Mouse (Mus musculus) brain, embryonic 18.5 days (tissue): ENCODE data around the gene Slc1a5.
A peak's percentile ranks its signal among the peaks of the same experiment; 100 is the strongest.

Experiments used
- DNase-seq: peaks from one replicate; pipeline ENCODE4 v3.0.0-alpha.2; 2012; ENCODE audit warnings: low read depth, low spot score

The Slc1a5 gene

DNA sequence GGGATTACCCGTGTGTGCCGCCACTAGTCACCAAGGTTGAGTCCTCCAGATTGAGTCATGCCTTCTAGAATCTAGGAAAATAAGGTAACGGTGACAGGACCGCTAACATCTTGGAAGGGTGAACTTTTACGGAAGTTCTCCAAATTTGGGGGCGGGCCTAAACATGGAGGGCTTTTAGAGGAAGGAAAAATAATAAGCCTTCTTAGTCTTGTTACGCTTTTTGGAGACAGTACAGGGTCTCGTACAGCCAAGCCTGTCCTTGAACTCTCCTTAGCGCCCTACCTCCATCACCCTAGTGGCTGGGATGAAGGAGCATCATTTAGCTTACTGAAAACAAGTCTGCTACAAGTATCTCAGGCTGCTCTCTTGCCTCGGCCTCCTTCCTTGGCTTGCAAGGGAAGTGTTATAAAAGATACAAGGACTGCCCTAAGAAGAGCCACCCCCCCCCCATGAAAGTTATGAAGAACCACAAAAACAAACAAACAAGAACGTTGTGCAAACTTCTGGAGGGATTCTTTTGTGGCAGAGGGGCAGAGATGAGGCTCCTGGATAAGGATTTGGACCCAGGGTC, 1.5 kb downstream of the Slc1a5 start:
- no peak for DNase-seq

DNA sequence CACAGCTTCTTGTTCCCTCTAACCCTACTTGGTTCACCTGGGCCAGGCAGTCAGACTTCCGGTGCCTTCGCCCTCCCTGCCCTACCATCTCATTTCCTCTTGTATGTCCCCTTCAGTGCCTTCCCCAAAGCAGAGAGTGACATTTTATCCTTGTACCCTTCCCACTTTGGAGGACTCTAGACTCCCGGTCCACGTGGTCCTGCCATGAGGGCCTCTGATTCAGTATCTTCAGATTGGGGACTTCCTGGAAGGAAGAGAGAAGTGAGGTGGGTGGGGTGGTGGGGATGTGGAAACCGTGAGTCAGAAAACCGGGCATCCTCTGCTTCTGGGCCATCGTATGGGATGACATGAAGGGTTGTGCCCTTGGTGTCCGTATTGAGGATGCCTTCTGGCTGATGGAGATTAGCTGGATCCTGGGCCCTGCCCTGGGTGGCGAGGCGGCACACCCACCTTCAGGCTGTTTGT, 2.1 kb downstream of the Slc1a5 start:
- no peak for DNase-seq

DNA sequence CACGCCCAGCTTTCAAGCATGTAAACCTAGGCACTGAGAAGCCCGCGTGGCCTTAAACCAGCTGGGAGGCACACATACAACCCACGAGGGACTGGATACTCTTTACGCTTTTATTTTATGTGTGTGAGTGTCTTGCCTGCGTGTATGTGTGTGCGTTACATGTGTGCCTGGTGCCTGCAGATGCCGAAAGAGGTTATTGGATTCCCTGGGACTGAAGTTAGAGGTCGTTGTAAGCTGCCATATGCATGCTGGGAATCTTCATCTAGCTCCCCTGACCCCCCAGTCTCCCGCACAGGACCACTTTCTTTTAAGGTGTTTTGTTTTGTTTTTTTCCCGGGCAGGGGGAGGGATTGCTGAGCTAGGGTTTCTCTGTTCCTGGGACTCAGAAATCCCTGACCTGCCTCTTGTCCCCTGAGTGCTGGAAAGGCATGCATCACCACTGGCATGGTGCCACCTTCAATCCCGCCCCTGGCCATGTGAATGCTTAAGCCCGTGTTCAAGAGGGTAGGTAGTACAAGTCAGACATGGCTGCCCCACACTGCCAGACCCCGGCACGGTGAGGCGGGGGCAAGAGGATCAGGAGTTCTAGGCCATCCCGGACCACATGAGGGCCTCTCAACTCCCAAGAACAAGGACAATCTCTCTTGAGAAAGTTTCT, 2.7 kb downstream of the Slc1a5 start:
- DNase-seq, result no peak

DNA sequence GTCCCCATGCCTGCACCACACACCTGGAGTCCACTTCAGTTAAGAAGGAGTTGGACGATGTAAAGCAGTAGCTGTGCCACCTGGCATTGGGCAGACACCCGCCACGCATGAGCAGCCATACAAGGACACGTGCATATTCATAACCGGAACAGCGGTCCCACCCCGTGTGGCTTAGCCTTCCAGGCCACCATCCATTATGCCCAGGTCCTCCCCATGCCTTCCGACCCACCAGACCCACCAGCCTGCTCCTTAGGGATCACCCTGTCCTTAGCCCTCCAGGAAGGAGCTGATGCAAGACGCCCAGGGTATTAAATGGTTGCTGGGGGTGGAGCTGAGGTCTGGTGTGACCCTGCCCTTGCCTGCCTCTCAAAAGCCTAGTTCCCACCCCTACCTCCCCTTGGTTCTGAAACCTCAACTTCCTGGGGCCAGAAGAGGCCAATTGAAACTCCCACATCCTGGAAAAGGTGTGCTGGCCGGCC, 3.4 kb downstream of the Slc1a5 start:
- no peak for DNase-seq

DNA sequence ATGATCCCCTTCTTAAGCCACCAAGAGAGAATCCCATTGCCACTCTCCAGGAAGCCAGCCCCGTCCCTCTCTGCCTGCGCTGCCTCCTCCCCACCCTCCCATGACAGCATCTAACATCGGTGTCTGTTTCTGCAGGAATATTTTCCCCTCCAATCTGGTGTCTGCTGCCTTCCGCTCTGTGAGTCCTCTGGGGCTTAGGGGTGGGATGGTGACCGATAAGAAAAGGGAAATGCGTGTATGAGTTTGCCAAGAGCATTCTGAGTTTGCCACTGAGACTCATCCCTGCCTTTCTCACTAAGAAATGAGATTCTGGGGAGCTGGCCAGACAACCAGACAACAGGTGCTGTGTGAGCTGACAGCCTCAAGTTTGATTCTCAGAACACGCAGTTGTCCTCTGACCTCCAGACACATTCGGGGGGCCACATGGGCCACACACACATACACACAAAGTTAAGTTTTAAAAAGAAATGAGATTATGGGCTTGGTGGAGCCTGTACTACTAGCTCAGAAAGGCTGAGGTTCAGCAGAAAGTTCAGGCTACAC, 4.5 kb downstream of the Slc1a5 start:
- DNase-seq, result no peak

DNA sequence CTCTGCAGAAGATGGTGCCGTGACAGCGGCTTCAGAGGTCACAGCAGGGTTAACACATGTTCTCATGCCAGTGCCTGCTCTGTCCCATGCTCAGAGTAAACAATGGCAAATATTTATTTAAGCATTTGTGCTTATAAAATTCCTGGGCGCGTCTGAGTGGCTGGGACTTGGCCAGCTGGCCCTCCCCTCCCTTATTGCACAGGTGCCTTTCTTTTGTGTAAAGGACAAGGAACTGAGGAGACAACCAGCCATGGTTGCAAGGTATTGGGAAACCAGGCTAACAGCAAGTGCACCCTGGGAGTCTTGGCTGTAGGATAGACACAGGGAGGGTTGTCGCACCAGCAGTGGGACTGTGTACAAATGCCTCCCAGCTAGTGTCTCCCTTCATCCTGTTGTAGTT, 11.2 kb downstream of the Slc1a5 start:
- no peak for DNase-seq

DNA sequence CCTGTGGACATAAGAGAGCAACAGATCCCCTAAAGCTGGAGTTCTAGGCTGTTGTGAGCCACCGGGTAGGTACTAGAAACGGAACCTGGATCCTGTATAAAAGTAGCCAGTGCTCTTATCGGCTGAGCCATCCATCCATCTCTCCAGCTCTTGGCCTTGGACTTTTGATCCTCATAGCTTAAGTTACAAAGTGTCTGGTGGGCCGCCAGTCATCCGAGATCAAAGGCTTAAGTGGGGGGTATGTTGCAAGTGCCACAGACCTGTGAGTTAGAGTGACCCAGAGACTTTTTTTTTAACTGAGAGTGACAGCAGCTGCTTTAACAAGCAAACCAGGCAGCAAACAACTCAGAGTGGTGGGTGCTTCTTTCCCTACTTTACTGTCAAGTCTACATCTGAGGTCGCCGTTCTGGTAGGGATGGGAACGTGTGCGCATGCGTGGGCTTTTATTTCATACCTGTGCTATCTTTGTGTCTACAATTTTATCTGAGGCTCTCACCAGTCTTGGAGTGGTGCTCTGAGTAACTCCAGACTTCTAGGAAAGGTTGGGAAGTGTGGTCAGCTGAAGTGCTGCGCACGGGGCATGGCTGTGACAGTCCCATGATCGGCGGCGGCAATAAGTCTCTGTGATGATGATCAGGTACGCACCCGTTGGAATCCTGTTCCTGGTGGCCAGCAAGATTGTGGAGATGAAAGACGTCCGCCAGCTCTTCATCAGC, 12.0 kb downstream of the Slc1a5 start:
- DNase-seq, result no peak

DNA sequence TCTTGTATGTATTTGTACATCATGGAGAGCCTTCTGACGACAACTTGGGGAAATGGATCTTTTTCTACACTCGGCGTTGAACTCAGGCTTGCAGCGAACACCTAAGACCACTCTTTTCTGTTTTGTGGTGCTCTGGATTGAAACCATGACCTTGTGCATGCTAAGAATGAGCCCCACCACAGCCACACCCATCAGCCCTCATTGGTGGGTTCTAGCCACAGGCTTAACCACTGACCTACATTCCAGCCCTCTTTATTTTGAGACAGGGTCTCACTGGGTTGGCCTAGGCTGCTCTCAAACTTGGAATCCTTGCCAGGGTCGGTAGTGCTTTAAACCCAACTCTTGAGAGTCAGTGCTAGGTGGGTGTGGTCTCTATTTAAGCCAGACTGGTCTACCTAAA, 13.7 kb downstream of the Slc1a5 start:
- no peak for DNase-seq

DNA sequence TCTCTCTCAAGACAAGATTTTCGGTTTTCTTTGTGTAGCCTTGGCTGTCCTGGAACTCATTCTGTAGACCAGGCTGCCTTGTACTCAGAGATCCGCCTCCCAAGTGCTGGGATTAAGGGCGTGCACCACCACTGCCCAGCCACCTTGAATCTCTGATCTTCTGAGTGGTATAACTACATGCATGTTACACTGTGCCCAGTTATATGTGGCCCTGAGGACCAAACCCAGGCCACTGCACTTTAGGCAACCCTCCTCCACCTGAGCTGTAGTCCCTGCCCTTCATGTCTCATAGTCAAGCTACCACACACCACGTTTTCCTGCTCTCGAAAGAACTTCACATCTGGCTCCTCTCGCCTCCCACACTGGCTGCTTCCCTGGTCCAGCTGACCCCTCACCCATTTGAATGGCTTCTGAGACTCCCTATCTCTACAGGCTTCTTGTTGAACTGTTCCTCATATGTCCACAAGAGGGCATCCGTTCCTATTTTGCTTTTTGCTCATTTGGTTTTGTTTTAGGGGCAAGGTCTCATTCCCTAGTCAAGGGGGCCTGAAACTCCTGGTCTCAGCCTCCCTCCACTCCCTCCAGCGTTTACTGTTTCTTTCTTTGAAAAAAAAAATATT, 23.4 kb downstream of the Slc1a5 start:
- no peak for DNase-seq

DNA sequence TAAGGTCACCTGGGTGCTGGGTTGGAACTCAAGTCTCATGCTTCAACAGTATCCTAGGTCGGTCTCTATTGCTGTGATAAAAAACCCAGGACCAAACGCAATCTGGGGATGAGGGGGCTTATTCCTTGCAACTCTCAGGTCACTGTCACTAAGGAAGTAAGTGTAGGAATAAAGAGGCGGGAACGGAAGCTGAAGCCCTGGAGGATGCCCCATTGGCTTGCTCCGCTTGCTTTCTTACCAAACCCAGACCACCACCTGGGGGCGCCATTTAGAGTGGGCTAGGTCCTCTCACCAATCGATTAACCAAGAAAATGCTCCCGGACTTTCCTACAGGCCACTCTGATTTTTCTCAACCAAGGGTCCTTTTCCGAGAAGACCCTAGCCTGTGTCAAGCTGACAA, 26.8 kb downstream of the Slc1a5 start:
- no peak for DNase-seq

DNA sequence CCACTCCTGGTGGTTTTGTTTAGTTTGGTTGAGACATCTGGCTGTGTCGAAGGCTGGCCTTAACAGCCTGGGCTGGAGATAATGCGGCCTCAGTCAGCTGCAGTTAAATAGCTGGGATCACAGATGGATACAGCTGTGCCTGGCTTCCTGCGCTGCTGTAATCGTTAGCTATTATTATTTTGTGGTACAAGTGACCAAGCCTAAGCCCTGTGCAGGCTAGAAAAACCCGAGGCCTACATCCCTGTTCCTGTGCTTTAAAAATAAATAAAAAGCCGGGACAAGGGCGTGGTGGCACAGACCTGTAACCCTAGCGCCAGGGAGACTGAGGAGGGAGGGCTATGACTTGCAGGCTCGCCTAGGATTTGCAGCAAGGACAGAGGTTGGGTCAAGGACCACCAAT, 27.5 kb downstream of the Slc1a5 start:
- no peak for DNase-seq

DNA sequence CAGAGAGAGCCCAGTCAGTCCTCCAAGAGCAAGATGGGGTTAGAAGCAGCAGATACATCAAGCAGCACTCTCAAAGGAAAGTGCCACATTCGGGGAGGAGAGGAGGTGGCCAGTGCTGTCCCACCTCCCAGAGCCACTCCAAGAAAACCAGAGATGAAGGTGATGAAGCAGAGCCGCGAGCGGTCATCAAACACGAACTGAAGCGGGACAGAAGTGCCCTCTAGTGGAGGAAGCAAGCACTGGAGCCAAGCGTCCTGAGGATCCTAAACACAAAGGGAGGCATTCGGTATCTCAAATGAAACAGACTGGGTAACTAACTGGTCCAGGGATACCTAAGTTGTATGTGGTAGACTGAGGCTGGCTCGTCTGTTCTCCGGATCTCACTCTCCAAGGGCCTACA, 28.6 kb downstream of the Slc1a5 start:
- no peak for DNase-seq

DNA sequence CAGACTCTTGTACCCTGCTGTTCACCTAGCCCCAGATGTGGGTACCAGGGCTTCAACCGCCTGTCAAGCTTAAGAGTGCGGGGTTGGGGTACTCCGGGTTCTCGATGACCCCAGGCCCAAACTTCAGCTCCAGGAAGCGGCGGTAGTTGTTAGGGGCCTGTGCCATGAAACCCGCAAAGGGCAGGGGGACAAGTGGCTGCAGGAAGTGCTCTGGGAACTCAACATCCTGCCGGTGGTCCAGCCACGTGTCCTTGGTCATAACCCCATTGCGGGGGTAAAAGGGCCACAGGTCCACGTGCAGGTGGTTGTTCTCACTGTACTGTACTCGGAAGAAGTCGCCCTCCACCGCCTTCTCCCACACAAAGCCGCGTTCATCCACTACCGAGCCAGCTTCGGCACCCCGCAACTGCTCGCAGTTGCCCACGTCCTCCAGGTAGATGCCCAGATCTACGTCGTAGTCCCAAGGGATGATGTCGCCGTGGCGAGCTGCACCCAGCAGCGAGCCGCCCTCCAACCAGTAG, 29.3 kb downstream of the Slc1a5 start:
- DNase-seq, result no peak

DNA sequence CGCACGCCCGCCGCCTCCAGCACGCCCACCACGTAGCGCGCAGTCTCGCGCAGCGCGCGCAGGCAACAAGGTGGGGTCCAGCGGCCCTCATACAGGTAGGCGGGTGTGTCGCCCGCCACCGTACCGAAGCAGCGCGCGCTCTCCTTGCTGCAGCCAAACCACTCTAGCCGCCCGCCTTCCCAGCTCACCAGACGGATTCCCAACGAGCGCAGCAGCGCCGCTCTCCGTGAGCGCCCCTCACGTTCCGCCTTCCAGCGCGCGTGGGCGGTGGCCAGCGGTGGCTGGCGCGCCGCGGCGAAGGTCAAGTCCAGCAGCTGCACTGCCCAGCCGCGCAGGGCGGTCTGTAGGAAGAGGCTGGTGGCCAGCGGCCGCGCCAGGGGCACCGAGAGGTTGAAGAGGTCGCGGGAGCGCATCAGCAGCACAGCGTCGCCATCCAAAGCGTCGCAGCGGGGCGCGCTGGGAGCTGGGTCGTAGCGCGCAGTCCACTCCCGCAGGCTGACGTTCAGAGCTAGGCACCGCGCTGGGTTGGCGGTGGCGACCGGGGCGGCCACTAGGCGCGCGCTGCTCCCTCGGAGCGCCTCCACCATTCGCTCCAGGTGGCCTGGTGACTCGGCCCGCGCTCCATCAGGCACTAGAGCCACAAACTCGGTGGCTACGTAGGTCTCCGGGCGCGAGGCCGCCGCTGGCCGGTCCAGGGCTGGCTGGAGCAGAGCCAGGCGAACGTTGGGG, 29.9 kb downstream of the Slc1a5 start:
- no peak for DNase-seq

DNA sequence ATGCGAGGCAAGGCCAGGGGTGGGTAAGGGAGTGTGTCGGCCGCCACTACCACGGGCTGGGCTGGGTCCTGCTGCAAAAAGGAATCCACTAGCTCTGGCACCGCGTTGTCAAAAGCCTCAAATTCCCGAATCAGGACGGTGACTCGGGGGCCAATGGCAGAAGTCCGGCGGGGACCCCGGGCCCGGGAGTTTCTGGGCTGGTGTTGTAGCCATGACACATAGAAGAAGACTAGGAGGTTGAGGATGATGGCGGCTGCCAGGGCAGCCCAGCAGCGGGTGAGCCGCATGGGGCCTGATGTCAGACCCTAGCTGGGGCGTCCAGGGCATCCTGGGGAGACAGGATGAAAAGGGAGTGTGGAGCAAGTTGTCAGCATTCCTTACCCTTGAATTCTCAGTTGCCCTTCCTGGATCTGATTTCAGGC, 30.5 kb downstream of the Slc1a5 start:
- no peak for DNase-seq

DNA sequence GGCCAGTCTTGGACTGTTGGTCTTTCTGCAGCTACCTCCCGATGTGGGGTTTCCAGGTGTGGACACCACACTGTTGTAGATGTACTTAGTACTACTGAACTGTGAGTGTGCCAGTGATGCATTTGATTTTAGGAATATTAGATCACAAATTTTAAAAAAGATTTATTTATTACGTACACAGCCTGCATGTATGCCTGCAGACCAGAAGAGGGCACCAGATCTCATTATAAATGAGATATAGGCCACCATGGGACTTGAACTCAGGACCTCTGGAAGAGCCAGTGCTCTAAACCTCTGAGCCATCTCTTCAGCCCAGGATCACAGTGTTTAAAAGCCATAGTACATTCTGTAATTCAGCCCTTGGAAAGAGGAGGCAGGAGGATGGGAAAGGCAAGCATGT, 31.4 kb downstream of the Slc1a5 start:
- DNase-seq, result no peak

DNA sequence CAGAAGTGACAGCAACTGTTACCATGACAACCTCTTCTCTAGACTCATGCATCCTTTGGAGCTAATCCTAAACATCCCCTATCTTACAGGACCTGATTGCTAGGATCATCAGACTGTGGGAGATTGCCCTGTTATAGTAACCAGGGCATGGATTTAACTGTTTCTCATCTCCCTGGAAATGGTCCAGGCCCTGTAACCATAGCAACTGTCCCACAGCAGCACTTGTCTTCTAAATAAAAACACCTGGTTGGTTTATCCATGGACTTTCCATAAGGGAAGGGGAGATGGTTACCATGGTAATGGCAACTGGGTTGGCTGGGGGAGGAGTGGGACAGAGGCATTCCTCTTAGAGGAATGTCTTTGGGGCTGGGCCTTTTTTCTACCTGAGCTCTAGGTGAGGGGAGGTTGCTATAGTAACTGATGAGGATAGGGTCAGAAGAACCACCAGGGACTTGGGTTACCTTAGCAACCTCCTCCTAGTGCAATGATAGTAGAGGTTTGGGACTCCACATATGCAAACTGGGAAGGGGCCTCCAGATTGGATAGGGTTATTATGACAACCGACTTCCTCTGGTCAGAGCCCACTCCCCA, 34.3 kb downstream of the Slc1a5 start, which contains the start of gene Strn4:
TSS of gene Strn4 (plus strand) at position 539 of the 591 bp plus-strand sequence.
- peak; percentile 71 for DNase-seq

DNA sequence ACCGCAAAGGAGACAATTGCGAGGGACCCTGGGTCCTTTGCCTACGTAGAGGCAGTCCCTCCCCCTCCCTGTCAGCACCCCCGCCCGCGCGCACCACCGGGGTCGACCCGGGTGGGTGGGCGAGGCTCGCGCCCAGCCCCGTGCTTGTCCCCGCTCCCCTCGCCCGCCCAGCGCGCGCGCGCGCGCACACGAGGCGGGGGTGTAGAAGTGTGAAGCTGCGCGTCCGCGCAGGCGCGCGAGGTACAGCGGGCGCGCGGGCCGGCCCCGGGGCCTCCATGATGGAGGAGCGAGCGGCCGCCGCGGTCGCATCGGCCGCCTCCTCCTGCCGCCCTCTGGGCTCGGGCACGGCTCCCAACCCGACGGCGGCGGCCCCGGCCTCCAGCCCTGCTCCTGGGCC, 34.9 kb downstream of the Slc1a5 start:
- peak; percentile 81 for DNase-seq

DNA sequence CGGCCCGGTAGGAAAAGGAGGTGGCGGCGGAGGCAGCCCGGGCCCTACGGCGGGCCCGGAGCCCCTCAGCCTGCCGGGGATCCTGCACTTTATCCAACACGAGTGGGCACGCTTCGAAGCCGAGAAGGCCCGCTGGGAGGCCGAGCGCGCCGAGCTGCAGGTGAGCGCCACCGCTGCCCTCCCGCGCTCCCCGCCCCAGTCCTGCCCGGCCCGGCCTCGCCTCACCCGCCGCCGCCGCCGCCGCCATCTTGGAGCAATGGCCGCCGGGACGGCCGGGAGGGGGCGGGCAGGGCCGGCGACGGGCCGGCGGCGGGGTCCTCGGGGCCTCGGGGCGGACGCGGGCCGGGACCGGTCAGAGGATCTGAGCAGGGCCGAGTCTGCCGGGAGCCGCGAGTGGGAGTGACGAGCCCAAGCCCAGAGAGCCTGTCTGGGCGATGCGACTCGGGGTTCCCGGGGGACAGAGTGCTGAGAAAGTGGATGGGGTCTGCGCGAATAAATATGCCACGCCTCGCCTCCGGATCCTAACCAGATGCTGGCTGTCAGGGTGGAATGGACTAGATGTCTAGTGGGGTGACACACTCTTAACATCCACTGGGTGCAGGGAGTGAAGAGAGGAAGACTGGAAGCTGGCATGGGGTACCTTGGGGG, 35.5 kb downstream of the Slc1a5 start, which contains the start of gene Fkrp:
TSS of gene Fkrp (minus strand) at position 258 of the 648 bp plus-strand sequence.
- DNase-seq, result no peak

DNA sequence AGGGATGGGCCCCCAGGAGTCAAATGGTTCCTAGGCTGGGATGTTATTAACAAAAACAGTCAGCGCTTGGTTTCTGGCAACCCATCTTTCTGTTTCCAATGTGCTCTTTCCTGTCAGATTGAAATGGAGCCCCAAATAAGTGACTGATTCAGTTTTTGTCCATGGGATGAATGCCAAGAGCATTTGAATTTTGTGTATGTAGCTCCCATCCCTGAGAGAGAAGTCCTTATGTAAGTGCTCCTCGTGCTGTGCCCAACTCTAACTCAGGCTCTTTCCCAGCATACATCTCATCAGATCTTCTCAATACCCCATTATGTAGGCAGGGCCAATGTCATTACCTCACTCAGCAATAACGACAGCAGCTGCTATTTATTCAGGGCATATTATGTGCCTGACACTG, 36.6 kb downstream of the Slc1a5 start:
- no peak for DNase-seq
